Mouse (Mus musculus): ENCODE data around the gene Igfals. TPM values are rescaled to one million over a fixed set of nuclear protein-coding genes. Genes with fewer than 3 reads are reported as not detected.

The Igfals gene
- 0.14 TPM in 1 of 2 replicates, not detected in the other for polyA plus RNA-seq (2014; fragmentation: Nextera tagmentation; extraction: Ambion mirVana)

DNA sequence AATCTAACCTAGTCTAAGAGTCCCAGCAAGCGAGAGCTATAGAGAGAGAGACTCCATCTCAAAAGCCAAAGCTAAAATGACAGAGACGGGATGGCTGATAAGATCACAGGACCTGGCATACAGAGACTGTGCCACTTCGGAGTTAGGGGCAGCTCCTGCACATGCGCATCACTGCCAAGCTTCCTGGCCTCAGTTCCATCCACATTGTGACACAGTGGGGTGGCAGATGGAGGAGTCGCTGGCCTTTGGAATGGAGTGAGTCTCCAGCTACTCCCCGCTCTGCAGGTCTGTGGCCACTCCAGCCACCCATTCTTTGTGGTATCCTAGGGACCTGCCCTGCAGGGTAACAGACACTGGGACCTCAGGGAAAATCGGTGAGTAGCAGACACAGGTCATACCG is at the start of gene Igfals:
Gene Igfals (plus strand): TSS at position 222 of the 400 bp plus-strand sequence.
- WGBS (ENCODE audit: insufficient replicate concordance) = 89% methylated on average over 8 of the region's 8 CpGs
- Histone ChIP-seq H3K4me1 (ENCODE audit: control insufficient read depth, insufficient read depth, low read length) (no peaks in the 10 kb centered on the region), H3K4me3 (ENCODE audit: low read depth, low read length) (no peak within 1 kb of the TSS), H3K27me3 (ENCODE audit: control insufficient read depth, insufficient read depth, low read length) (no peaks in the 10 kb centered on the region), H3K9ac (ENCODE audit: low read depth, low read length) (no peak within 1 kb of the TSS), H3K9me3 (replicated peaks; ENCODE audit: control insufficient read depth, low read length) (no peaks in the 10 kb centered on the region), H3K36me3 (ENCODE audit: control insufficient read depth, insufficient read depth, low read length) (no peaks in the 10 kb centered on the region), H3K27ac (ENCODE audit: low read depth, low read length) (no peak within 1 kb of the TSS), H3K4me2 (no peak within 1 kb of the TSS)
- ATAC-seq (replicated peaks; ENCODE audit: insufficient number of reproducible peaks, low FRiP score, low TSS enrichment) = no peak

DNA sequence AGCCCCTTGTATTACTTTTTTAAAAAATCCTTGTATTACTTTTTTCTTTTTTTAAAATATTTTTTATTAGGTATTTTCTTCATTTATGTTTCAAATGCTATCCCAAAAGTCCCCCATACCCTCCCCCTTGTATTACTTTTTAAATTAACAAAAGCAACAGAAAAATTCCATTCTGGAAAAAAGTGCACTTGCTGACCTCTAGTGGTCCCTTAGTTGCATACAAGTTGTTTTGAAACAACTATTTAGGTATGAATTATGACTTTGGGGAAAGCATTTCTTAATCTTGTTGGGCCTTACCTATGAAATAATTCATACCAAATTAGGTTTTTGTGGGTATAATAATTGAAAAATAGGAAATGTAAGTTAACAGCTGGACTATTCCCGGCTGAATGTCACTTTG is 48.3 kb upstream of the Igfals start:
- Histone ChIP-seq H3K9me3 (replicated peaks; ENCODE audit: control insufficient read depth, low read length) (no peaks in the 10 kb centered on the region), H3K9ac (ENCODE audit: low read depth, low read length) (no peak overlapping the region), H3K27ac (ENCODE audit: low read depth, low read length) (no peak overlapping the region), H3K4me2 (no peak overlapping the region), H3K36me3 (ENCODE audit: control insufficient read depth, insufficient read depth, low read length) (no peaks in the 10 kb centered on the region), H3K4me3 (ENCODE audit: low read depth, low read length) (no peak overlapping the region), H3K4me1 (ENCODE audit: control insufficient read depth, insufficient read depth, low read length) (no peaks in the 10 kb centered on the region), H3K27me3 (ENCODE audit: control insufficient read depth, insufficient read depth, low read length) (no peaks in the 10 kb centered on the region)
- WGBS (ENCODE audit: insufficient replicate concordance) = 45% methylated on average over 1 of the region's 1 CpGs
- ATAC-seq (replicated peaks; ENCODE audit: insufficient number of reproducible peaks, low FRiP score, low TSS enrichment) = no peak

DNA sequence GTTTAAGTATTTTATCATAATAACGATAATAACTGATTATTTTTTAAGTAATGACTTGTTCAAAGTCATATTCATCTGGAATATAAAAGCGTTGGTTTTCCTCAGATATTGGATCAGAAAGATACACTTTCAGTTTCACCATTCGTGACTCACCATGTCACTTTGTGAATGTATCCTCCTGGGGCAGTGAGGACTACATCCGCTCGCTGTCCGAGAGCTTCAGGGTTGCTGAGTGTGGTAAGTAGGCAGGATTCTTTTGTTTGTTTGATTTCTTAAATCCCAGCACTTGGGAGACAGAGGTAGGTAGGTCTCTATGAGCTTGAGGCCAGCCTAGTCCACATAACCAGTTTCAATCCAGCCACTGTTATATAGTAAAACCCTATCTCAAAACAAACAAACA is 47.6 kb upstream of the Igfals start:
- WGBS (ENCODE audit: insufficient replicate concordance) = 43% methylated on average over 6 of the region's 6 CpGs
- no peaks in the 10 kb centered on the region for H3K36me3 ChIP-seq (ENCODE audit: control insufficient read depth, insufficient read depth, low read length)
- H3K27ac ChIP-seq (ENCODE audit: low read depth, low read length) = no peak overlapping the region
- no peak overlapping the region for H3K4me3 ChIP-seq (ENCODE audit: low read depth, low read length)
- H3K4me2 ChIP-seq = no peak overlapping the region
- no peaks in the 10 kb centered on the region for H3K27me3 ChIP-seq (ENCODE audit: control insufficient read depth, insufficient read depth, low read length)
- no peaks in the 10 kb centered on the region for H3K9me3 ChIP-seq (replicated peaks; ENCODE audit: control insufficient read depth, low read length)
- ATAC-seq (replicated peaks; ENCODE audit: insufficient number of reproducible peaks, low FRiP score, low TSS enrichment) = no peak
- no peaks in the 10 kb centered on the region for H3K4me1 ChIP-seq (ENCODE audit: control insufficient read depth, insufficient read depth, low read length)
- no peak overlapping the region for H3K9ac ChIP-seq (ENCODE audit: low read depth, low read length)

DNA sequence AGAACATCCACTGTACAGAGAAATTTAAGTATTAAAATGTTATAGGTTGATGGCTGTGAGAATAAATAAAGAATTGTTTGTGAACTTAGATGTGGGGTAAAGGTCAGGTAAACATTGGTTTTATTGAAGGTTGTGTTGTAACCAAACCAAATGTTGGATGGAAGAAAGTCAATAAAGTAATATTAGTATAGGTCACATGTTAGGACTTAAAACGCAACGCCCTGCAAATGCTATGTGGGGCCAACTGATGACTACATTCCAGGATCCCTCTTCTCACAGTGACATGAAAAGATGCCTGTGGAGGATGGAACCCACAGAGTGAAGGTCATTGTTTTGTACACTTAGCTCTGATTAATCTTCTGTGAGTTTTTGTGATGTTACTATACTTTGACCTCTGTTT is 46.3 kb upstream of the Igfals start:
- H3K4me3 ChIP-seq (ENCODE audit: low read depth, low read length) = no peak overlapping the region
- H3K4me1 ChIP-seq (ENCODE audit: control insufficient read depth, insufficient read depth, low read length) = no peaks in the 10 kb centered on the region
- no peak for ATAC-seq (replicated peaks; ENCODE audit: insufficient number of reproducible peaks, low FRiP score, low TSS enrichment)
- H3K36me3 ChIP-seq (ENCODE audit: control insufficient read depth, insufficient read depth, low read length) = no peaks in the 10 kb centered on the region
- H3K27me3 ChIP-seq (ENCODE audit: control insufficient read depth, insufficient read depth, low read length) = no peaks in the 10 kb centered on the region
- H3K9me3 ChIP-seq (replicated peaks; ENCODE audit: control insufficient read depth, low read length) = no peaks in the 10 kb centered on the region
- no peak overlapping the region for H3K4me2 ChIP-seq
- WGBS (ENCODE audit: insufficient replicate concordance) = 62% methylated on average over 2 of the region's 2 CpGs
- H3K9ac ChIP-seq (ENCODE audit: low read depth, low read length) = no peak overlapping the region
- H3K27ac ChIP-seq (ENCODE audit: low read depth, low read length) = no peak overlapping the region

DNA sequence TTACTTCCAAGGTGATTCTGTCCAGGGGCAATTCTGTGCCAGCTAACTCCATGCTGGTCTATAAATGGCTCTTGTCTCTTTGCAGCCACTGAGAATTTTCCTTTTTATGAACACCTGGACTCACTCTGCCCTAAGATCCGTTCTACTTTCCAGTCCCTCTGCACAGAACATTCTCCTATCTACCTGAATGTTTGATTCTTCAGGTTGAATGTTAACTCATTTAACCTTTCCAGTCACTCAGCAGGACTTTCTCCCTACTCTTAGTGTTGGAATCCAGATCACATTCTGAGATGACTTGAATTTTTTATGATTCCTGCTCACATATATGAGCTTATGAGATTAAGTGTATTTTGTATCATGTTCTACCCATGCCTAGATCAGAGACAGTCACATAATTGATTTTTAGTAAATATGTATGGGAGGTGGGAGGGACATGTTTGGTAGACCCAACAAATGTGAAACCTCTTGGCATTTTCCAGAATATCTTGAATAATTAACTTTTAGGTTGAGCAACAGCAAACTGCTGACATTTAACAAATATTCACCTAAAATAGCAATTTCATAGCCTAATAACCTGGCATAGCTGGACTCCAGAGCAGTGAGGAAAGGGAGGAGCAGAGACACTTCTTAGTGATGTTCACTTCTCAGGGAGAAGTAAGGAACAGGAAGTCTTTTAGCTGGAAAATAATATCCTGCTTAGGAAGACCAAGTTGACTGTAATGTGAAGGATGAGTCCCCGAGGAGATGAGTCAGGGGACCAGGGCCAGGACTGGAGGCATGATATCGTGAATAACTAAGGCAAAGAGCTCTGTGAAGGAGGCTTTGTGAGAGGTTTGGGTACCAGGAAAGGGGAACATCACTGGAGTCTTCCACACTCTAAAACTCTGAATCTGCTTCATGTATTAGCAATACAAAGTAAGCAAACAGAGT is 44.2 kb upstream of the Igfals start:
- H3K9ac ChIP-seq (ENCODE audit: low read depth, low read length) = no peak overlapping the region
- 37% methylated on average over 3 of the region's 3 CpGs for WGBS (ENCODE audit: insufficient replicate concordance)

DNA sequence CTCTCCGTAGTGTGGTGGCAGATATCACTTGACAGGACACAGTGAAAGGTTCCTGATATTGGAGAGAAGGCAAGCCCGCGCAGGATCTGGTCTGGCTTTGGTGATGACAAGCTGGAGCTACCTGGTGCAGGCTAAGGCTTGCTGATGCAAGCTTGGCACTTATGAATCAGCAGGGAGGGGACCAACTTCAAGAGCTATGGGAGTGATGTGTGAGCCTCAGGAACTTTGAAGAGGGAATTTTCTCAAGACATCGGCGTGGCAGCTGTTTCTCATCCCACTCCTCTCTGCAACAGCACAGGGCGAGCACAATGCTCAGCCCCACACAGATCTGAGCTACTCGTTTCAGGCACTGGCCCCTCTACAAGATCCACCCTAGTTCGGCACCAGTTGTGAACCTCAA is 26.0 kb upstream of the Igfals start, which contains the start of gene Hagh:
Gene Hagh (plus strand): TSS at position 302 of the 400 bp plus-strand sequence.
- no peak within 1 kb of the TSS for H3K27ac ChIP-seq (ENCODE audit: low read depth, low read length)

More for the DNA sequence above, 44.2 kb upstream of the Igfals start:
- Histone ChIP-seq H3K27ac (ENCODE audit: low read depth, low read length) (no peak overlapping the region), H3K27me3 (ENCODE audit: control insufficient read depth, insufficient read depth, low read length) (0 out of 2 replicates have a peak, but pooled peaks cover 5% of the 10 kb centered on the region), H3K36me3 (ENCODE audit: control insufficient read depth, insufficient read depth, low read length) (no peaks in the 10 kb centered on the region), H3K9me3 (replicated peaks; ENCODE audit: control insufficient read depth, low read length) (no peaks in the 10 kb centered on the region), H3K4me1 (ENCODE audit: control insufficient read depth, insufficient read depth, low read length) (no peaks in the 10 kb centered on the region), H3K4me3 (ENCODE audit: low read depth, low read length) (no peak overlapping the region), H3K4me2 (no peak overlapping the region)
- no peak for ATAC-seq (replicated peaks; ENCODE audit: insufficient number of reproducible peaks, low FRiP score, low TSS enrichment)

DNA sequence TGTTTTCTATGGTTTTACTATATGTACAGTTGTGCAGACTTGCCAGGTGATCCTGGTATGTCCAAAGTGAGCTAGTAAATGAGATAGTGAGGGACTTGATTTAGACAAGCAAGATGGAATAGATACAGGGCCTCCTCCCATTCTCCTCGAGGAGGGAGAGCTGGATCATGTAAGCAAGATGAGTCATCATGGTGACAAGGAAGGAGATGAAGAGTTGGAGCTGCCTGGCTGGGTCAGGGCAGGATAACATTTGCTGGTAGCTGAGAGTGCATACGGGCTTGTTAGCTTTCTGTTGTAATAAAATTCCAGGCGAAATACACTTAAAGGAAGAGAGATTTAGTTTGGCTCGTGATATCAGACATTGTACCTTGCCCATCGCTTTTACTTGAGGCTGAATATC is 25.5 kb upstream of the Igfals start:
- no peak overlapping the region for H3K4me2 ChIP-seq
- no peaks in the 10 kb centered on the region for H3K4me1 ChIP-seq (ENCODE audit: control insufficient read depth, insufficient read depth, low read length)
- 56% methylated on average over 5 of the region's 5 CpGs for WGBS (ENCODE audit: insufficient replicate concordance)
- H3K36me3 ChIP-seq (ENCODE audit: control insufficient read depth, insufficient read depth, low read length) = no peaks in the 10 kb centered on the region
- no peak for ATAC-seq (replicated peaks; ENCODE audit: insufficient number of reproducible peaks, low FRiP score, low TSS enrichment)
- H3K9ac ChIP-seq (ENCODE audit: low read depth, low read length) = no peak overlapping the region
- no peak overlapping the region for H3K27ac ChIP-seq (ENCODE audit: low read depth, low read length)
- H3K4me3 ChIP-seq (ENCODE audit: low read depth, low read length) = no peak overlapping the region
- H3K27me3 ChIP-seq (ENCODE audit: control insufficient read depth, insufficient read depth, low read length) = peaks cover 5% of the 10 kb centered on the region; the same call in 1 of the 2 replicates
- no peaks in the 10 kb centered on the region for H3K9me3 ChIP-seq (replicated peaks; ENCODE audit: control insufficient read depth, low read length)

More for the DNA sequence above, 26.0 kb upstream of the Igfals start, which contains the start of gene Hagh:
- peaks cover 5% of the 10 kb centered on the region; the same call in 1 of the 2 replicates for H3K27me3 ChIP-seq (ENCODE audit: control insufficient read depth, insufficient read depth, low read length)
- ATAC-seq (replicated peaks; ENCODE audit: insufficient number of reproducible peaks, low FRiP score, low TSS enrichment) = no peak
- no peak within 1 kb of the TSS for H3K4me2 ChIP-seq
- H3K4me3 ChIP-seq (ENCODE audit: low read depth, low read length) = no peak within 1 kb of the TSS
- 55% methylated on average over 8 of the region's 8 CpGs for WGBS (ENCODE audit: insufficient replicate concordance)
- H3K36me3 ChIP-seq (ENCODE audit: control insufficient read depth, insufficient read depth, low read length) = no peaks in the 10 kb centered on the region
- H3K9ac ChIP-seq (ENCODE audit: low read depth, low read length) = no peak within 1 kb of the TSS
- H3K4me1 ChIP-seq (ENCODE audit: control insufficient read depth, insufficient read depth, low read length) = no peaks in the 10 kb centered on the region
- H3K9me3 ChIP-seq (replicated peaks; ENCODE audit: control insufficient read depth, low read length) = no peaks in the 10 kb centered on the region

DNA sequence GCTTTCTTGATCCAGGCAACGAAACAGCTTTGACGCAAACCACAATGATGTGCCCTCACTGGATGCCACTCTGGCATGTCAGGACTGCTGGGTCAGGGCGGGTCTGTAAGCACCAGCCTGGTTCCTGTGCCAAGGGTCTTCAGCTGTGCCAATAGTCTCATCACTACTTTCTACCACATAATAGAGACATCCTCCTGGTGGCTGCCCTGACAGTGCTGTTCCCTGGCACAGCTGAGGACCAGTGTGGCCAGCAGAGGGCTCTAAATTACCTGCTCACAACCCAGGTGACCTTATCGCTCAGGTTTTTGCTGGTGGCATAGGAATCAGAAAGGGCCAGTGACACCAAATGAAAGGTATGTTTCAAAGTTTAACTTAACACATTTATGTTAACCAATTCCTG is 24.7 kb upstream of the Igfals start:
- no peaks in the 10 kb centered on the region for H3K9me3 ChIP-seq (replicated peaks; ENCODE audit: control insufficient read depth, low read length)
- H3K4me2 ChIP-seq = no peak overlapping the region
- no peak overlapping the region for H3K4me3 ChIP-seq (ENCODE audit: low read depth, low read length)
- no peak overlapping the region for H3K9ac ChIP-seq (ENCODE audit: low read depth, low read length)
- H3K36me3 ChIP-seq (ENCODE audit: control insufficient read depth, insufficient read depth, low read length) = no peaks in the 10 kb centered on the region
- ATAC-seq (replicated peaks; ENCODE audit: insufficient number of reproducible peaks, low FRiP score, low TSS enrichment) = no peak
- WGBS (ENCODE audit: insufficient replicate concordance) = 53% methylated on average over 4 of the region's 4 CpGs
- no peaks in the 10 kb centered on the region for H3K4me1 ChIP-seq (ENCODE audit: control insufficient read depth, insufficient read depth, low read length)
- H3K27ac ChIP-seq (ENCODE audit: low read depth, low read length) = no peak overlapping the region
- peaks cover 5% of the 10 kb centered on the region; the same call in 1 of the 2 replicates for H3K27me3 ChIP-seq (ENCODE audit: control insufficient read depth, insufficient read depth, low read length)

Measured in heart, embryonic 11.5 days (tissue).